Mouse (Mus musculus) lung, postnatal 0 days (tissue): ENCODE measurements around the gene Hps4. TPM values are rescaled to one million over a fixed set of nuclear protein-coding genes. Genes with fewer than 3 reads are reported as not detected.

ENCODE experiments used
- ATAC-seq: fragments of 200-750 bp; cut with Nextera tagmentation; 2 replicates; pipeline ENCODE4 v1.8.0; 2017; ENCODE audit warnings: moderate library complexity
- DNase-seq: peaks from one replicate; pipeline ENCODE4 v3.0.0-alpha.2; 2016; ENCODE audit warnings: low spot score
- H3K27ac ChIP-seq: fragments of 300-500 bp; sonication (generic); 2 replicates; pipeline ENCODE4 v1.5.1; 2014; ENCODE audit warnings: antibody characterized with exemption, mild to moderate bottlenecking, low read length, mixed read lengths
- H3K27me3 ChIP-seq: fragments of 300-500 bp; sonication (generic); replicated peaks from 2 replicates; pipeline ENCODE4 v1.6.1; 2014; ENCODE audit warnings: low read length, mixed read lengths; ENCODE audit not compliant: insufficient read depth
- H3K36me3 ChIP-seq: fragments of 300-500 bp; sonication (generic); 2 replicates; pipeline ENCODE4 v1.6.1; 2014; ENCODE audit warnings: low read length, mixed read lengths; ENCODE audit not compliant: insufficient read depth
- H3K4me1 ChIP-seq: fragments of 300-500 bp; sonication (generic); 2 replicates; pipeline ENCODE4 v1.6.1; 2014; ENCODE audit warnings: antibody characterized with exemption, low read depth, low read length, mixed read lengths; ENCODE audit not compliant: insufficient read depth
- H3K4me2 ChIP-seq: fragments of 300-500 bp; sonication (generic); replicated peaks from 2 replicates; pipeline ENCODE4 v1.6.1; 2014; ENCODE audit warnings: low read depth, mild to moderate bottlenecking, low read length, moderate library complexity, mixed read lengths
- H3K4me3 ChIP-seq: fragments of 300-500 bp; sonication (generic); 2 replicates; pipeline ENCODE4 v1.5.1; 2014; ENCODE audit warnings: low read depth, low read length
- H3K9ac ChIP-seq: fragments of 300-500 bp; sonication (generic); replicated peaks from 2 replicates; pipeline ENCODE4 v1.6.1; 2014; ENCODE audit warnings: low read depth, mild to moderate bottlenecking
- H3K9me3 ChIP-seq: fragments of 300-500 bp; sonication (generic); 2 replicates; pipeline ENCODE4 v1.6.1; 2016; ENCODE audit warnings: low read length, mixed read lengths
- CTCF ChIP-seq: IDR thresholded peaks from 2 replicates; pipeline ENCODE4 v1.5.1; 2016; ENCODE audit warnings: antibody characterized with exemption, mild to moderate bottlenecking
- EP300 ChIP-seq: IDR thresholded peaks from 2 replicates; pipeline ENCODE4 v1.6.1; 2016; ENCODE audit warnings: antibody characterized with exemption, mild to moderate bottlenecking, control low read depth
- WGBS: fragments of 180-500 bp; shearing (Covaris S2); extraction: QIAGEN DNeasy Blood & Tissue Kit; methylation state at CpG from one replicate; pipeline ENCODE4 v1.1.7; 2014; 5-methylcytosine and 5-hydroxymethylcytosine counted together
- polyA plus RNA-seq: library from polyadenylated mRNA; unstranded; fragments of >200 nt; fragmentation: Nextera tagmentation; extraction: Ambion mirVana; gene quantifications from 2 replicates; pipeline ENCODE4 v1.2.1, GENCODE M21; 2015

Gene Hps4
- polyA plus RNA-seq, 1 experiment from 2014 or later, result 19.7 TPM

GRCm38 (mm10) chr5:112368666-112369065 lies 25.8 kb downstream of the Hps4 start:
- H3K4me2 ChIP-seq, result no peak overlapping the region
- WGBS, result 92% methylated on average over 10 of the region's 10 CpGs
- no peaks in the 10 kb centered on the region for H3K9me3 ChIP-seq
- ATAC-seq, result no peak
- no peaks in the 10 kb centered on the region for H3K27me3 ChIP-seq
- H3K4me1 ChIP-seq, result no peaks in the 10 kb centered on the region
- TF ChIP-seq EP300, result no peak
- no peak for TF ChIP-seq CTCF
- no peak overlapping the region for H3K9ac ChIP-seq
- no peak for DNase-seq
- peaks cover 11% of the 10 kb centered on the region for H3K36me3 ChIP-seq
- no peak overlapping the region for H3K4me3 ChIP-seq
- no peak overlapping the region for H3K27ac ChIP-seq

DNA sequence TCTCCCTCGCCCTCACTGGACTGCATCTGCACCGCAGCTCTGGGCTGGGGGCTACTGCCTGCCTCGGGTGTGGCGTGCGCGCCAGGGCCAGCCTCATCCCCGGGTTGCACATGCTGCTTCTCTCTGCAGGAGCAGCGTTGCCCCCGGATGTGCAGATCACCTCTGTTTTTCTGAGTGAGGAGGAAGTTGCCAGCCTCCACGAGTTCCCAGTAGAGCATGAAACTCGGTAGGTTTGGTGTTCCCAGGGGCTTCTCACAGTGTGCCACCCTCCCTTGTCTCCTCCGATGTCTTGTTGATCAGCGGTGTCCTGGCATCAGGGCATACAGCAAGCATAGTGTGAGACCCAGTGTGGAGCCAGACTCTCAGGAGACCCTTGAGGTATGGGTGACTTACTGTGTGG lies 26.4 kb downstream of the Hps4 start:
- Histone ChIP-seq H3K9me3 (no peaks in the 10 kb centered on the region), H3K9ac (no peak overlapping the region), H3K4me2 (no peak overlapping the region), H3K27me3 (no peaks in the 10 kb centered on the region), H3K36me3 (peaks cover 11% of the 10 kb centered on the region), H3K4me1 (no peaks in the 10 kb centered on the region), H3K27ac (no peak overlapping the region), H3K4me3 (no peak overlapping the region)
- WGBS, result 94% methylated on average over 13 of the region's 13 CpGs
- ATAC-seq (no peak), DNase-seq (no peak)
- no peak for TF ChIP-seq CTCF
- no peak for TF ChIP-seq EP300

- Histone ChIP-seq H3K9me3 (no peaks in the 10 kb centered on the region), H3K27ac (no peak overlapping the region), H3K36me3 (peaks cover 6% of the 10 kb centered on the region), H3K9ac (no peak overlapping the region), H3K4me2 (no peak overlapping the region), H3K27me3 (no peaks in the 10 kb centered on the region), H3K4me3 (no peak overlapping the region), H3K4me1 (no peaks in the 10 kb centered on the region)
- ATAC-seq (no peak), DNase-seq (no peak)
- TF ChIP-seq EP300 (no peak), CTCF (no peak)
- WGBS, result 96% methylated on average over 12 of the region's 12 CpGs
Observed at GRCm38 (mm10) chr5:112370236-112370813, 27.4 kb downstream of the Hps4 start.

- no peaks in the 10 kb centered on the region; the same call in none of the 2 replicates for H3K36me3 ChIP-seq
- WGBS, result 85% methylated on average over 7 of the region's 7 CpGs
- H3K4me1 ChIP-seq, result no peaks in the 10 kb centered on the region
- TF ChIP-seq CTCF (no peak), EP300 (no peak)
- ATAC-seq, result no peak
- H3K4me3 ChIP-seq, result no peak overlapping the region
- H3K27me3 ChIP-seq, result no peaks in the 10 kb centered on the region
- no peak overlapping the region for H3K4me2 ChIP-seq
- no peaks in the 10 kb centered on the region for H3K9me3 ChIP-seq
- no peak for DNase-seq
- H3K9ac ChIP-seq, result no peak overlapping the region
- no peak overlapping the region for H3K27ac ChIP-seq
Observed at GRCm38 (mm10) chr5:112371933-112372332, 29.1 kb downstream of the Hps4 start.

GRCm38 (mm10) chr5:112376111-112376510 lies 33.2 kb downstream of the Hps4 start:
- 82% methylated on average over 4 of the region's 4 CpGs for WGBS
- no peak for DNase-seq
- Histone ChIP-seq H3K27me3 (no peaks in the 10 kb centered on the region), H3K4me2 (no peak overlapping the region), H3K4me3 (no peak overlapping the region), H3K36me3 (no peaks in the 10 kb centered on the region; the same call in 1 of the 2 replicates), H3K9me3 (no peaks in the 10 kb centered on the region), H3K9ac (no peak overlapping the region), H3K4me1 (no peaks in the 10 kb centered on the region), H3K27ac (no peak overlapping the region)
- no peak for ATAC-seq
- TF ChIP-seq EP300 (no peak), CTCF (no peak)

GRCm38 (mm10) chr5:112377380-112377779 lies 34.5 kb downstream of the Hps4 start:
- H3K4me2 ChIP-seq, result no peak overlapping the region
- H3K9ac ChIP-seq, result no peak overlapping the region
- H3K9me3 ChIP-seq, result no peaks in the 10 kb centered on the region
- no peaks in the 10 kb centered on the region for H3K27me3 ChIP-seq
- WGBS, result 94% methylated on average over 1 of the region's 1 CpGs
- no peaks in the 10 kb centered on the region; the same call in 1 of the 2 replicates for H3K36me3 ChIP-seq
- no peaks in the 10 kb centered on the region for H3K4me1 ChIP-seq
- no peak overlapping the region for H3K27ac ChIP-seq
- no peak for ATAC-seq
- no peak for TF ChIP-seq EP300
- TF ChIP-seq CTCF, result no peak
- H3K4me3 ChIP-seq, result no peak overlapping the region
- no peak for DNase-seq

DNA sequence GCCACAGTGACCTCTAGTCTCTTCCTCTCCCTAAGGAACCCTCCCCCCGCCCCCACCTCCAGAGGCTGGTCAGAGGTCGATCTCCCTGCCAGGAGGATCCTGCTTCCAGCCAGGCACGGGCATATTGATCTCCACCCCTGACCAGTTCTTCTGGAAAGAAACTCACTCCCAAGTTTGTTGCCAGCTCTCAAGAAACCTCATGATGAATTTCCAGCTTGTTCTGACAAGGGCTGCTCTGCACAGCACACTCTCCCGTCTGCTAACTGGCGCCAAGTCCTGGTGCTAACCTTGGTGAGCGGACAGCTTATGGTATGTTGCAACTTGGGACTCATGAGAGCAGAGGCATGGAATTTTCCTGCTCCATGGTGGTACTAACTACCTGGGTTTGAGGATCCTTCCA lies 35.8 kb downstream of the Hps4 start:
- no peak overlapping the region for H3K27ac ChIP-seq

More for the DNA sequence above, 35.8 kb downstream of the Hps4 start:
- Histone ChIP-seq H3K9ac (no peak overlapping the region), H3K4me2 (no peak overlapping the region), H3K27me3 (no peaks in the 10 kb centered on the region), H3K9me3 (no peaks in the 10 kb centered on the region), H3K36me3 (no peaks in the 10 kb centered on the region; the same call in 1 of the 2 replicates), H3K4me3 (no peak overlapping the region), H3K4me1 (no peaks in the 10 kb centered on the region)
- WGBS, result 74% methylated on average over 6 of the region's 6 CpGs
- no peak for TF ChIP-seq EP300
- no peak for TF ChIP-seq CTCF
- ATAC-seq, result no peak
- no peak for DNase-seq
